Mouse (Mus musculus) gastrocnemius, postnatal 25 days (tissue): ENCODE measurements around the gene Cybc1. TPM values are rescaled to one million over a fixed set of nuclear protein-coding genes. Genes with fewer than 3 reads are reported as not detected.

Source experiments
- DNase-seq: peaks from one replicate; pipeline ENCODE4 v3.0.0; 2022
- long read RNA-seq, 2 experiments: library from polyadenylated mRNA; stranded (forward); transcript quantifications; one replicate each; pipeline ENCODE4 v2.0.0; 2021
- total RNA-seq, 2 experiments: library from RNA; stranded (reverse); gene quantifications; 1 replicate in 1 of 2; 2 replicates in 1 of 2; pipeline ENCODE4 v1.2.3; 2021

Cybc1 gene
- 1 to 10 TPM; 3.0 to 3.6 TPM for total RNA-seq
- long read RNA-seq, experiment 1 = 0 reads
- long read RNA-seq, experiment 2, partial matches to known transcripts = 0 of 3 reads
- long read RNA-seq, experiment 2, other reads (novel, unspliced or antisense) = 2 of 3 reads

DNA sequence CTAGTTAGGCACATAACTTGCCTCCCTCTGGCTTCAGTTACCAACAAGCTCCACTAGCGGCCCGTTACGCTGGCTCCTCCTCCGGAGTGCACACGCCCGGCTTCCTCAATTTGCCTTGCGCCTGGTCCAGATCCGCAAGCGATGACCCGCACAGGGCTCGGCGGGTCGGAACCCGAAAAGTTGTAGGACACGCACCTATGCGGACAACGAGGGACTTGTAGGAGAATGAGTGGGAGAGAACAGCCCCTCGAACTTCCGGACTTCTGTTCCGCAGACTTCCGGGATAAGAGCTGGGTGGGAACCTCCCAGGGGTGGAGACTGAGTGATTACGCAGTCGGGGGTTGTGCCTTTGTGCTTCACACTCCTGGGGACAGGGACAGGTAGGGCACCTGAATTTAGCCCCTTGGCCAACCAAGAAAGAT lies at the start of gene Cybc1:
Cybc1 (minus strand) TSS at position 305 of the 422 bp plus-strand sequence.
- peak; percentile 66 for DNase-seq

DNA sequence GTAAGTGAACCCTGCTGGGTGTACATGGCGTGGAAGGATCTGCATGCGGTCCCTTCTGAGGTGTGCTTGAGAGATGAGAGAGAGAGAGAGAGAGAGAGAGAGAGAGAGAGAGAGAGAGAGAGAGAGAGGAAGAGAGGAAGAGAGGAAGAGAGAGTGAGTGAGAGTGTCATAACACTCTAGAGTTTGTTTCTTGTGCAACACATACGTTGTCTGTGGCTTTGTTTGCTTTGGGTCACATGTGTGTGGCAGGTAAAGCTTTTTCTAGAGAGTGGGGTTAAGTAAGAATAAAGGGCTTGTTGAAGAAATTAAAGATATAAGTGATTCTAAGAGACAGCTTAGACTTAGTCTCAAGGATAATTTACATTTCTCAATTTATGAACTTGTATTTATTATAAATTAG lies 48.9 kb upstream of the Cybc1 start:
- no peak for DNase-seq

DNA sequence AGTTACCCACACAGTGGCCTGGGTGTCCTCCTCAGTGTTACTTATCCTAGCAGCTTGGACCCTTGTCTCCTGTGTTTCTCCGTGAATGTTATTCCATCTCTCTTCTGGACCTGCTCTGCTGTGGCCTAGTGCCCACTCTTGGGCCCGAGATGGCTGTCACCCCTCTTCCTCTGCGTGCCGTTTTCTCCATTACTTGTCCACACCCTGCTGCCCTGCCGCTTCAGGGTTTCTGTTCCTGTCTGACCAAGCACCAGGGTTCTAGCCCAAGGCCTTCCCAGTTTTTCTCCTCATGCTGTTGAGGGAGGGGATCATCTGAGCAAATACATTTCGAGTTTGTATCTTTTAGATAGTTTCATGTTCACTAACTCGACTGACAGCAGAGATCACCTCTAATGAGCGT lies 48.4 kb upstream of the Cybc1 start:
- DNase-seq = no peak

- no peak for DNase-seq
Measured at GRCm38 (mm10) chr11:121261074-121261473, 32.0 kb upstream of the Cybc1 start.

GRCm38 (mm10) chr11:121260211-121260906 lies 31.2 kb upstream of the Cybc1 start:
- DNase-seq = peak; percentile 38

DNA sequence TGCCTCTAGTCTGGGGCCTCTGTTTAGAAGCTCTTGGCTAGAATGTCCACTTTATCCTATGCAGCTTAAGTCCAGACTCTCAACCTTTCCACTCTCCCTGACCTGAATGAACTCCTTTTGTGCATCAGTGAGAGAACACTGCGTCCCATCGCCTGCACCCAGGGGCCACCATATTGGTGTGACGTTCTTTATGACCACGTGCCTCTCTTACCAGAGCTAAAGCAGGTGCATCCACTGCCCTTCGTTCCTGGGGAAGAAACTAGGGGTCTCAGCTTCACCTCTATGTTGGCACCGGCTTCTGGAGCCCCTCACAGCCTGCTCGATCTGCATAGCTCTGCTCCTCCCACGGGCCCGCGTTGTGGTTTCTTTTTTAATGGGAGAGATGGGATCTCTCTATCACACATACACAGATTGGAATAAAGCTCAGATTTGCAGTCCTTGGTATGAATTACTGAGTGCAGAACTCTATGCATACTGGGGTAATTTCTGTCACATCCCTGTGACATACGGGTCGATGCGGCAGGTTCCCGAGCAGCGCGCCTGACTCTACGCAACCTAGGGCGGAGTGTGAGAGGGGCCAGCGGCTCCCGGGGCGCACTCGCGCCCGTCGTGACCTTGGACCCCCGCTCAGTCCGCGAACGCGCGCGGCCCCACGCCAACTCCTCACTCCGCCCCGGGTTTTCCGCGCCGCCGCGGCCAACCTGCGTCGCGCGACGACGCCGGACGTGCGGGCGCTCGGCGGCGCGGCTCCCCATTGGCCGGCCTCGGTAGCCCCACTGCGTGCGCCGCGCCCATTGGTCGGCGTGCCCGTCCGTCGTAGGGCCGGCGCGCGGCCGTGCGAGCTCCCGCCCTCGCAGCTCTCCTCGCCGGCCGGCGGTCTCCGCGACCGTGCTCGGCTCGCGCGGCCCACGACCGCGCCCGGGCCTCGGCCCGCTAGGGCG lies 30.3 kb upstream of the Cybc1 start, which contains the start of gene Foxk2:
Foxk2 (plus strand) TSS at position 831 of the 941 bp plus-strand sequence.
- peak; percentile 95 for DNase-seq

- DNase-seq = no peak
Measured at GRCm38 (mm10) chr11:121250196-121250595, 21.1 kb upstream of the Cybc1 start.

- DNase-seq = no peak
Measured at GRCm38 (mm10) chr11:121239669-121240068, 10.5 kb upstream of the Cybc1 start.

- peak; percentile 35 for DNase-seq
Measured at GRCm38 (mm10) chr11:121237345-121238128, 8.4 kb upstream of the Cybc1 start.

- peak; percentile 100 for DNase-seq
Measured at GRCm38 (mm10) chr11:121236564-121237344, 7.6 kb upstream of the Cybc1 start, which contains the start of gene Narf. Gene Narf (plus strand): TSS chr11:121237253.

GRCm38 (mm10) chr11:121235475-121236238 lies 6.5 kb upstream of the Cybc1 start:
- no peak for DNase-seq

DNA sequence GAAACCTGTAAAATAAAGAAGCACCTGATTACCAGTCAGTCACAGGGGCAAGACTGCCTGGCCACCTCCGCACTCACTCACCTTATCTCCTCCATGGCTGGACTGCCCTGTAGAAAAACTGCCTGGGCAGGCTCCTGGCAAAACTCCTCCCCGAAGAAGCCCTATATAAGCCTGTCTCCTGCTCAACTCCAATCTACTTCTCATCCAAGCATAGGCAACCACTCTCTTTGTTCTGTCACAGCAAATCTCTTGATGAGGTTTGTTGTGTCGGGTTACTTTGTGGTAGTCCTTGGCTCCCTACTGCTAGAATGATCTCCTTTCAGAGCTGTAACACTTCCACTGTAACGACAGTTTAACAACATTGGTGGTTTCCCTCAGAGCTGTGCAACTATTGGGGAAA lies 3.6 kb upstream of the Cybc1 start:
- no peak for DNase-seq

- peak; percentile 41 for DNase-seq
Measured at GRCm38 (mm10) chr11:121231628-121232291, 2.6 kb upstream of the Cybc1 start.

DNA sequence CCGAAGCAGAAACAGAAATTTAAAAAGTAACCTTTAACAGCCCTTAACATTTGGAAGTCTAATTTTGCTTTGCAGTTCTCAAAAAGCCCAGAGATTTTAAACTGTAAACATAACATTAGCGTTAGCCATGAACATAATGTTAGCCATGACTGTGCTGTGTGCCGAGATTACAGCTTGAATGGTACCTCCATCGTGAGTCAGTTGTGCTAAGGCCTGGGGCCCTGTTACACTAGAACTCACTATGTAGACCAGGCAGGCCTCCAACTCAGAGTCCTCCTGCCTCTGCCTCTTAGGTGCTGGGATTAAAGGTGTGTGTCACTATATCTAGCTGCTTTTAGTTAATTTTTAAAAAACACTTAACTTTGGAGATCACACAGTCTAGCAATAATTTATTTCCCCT lies 2.1 kb upstream of the Cybc1 start:
- DNase-seq = no peak

DNA sequence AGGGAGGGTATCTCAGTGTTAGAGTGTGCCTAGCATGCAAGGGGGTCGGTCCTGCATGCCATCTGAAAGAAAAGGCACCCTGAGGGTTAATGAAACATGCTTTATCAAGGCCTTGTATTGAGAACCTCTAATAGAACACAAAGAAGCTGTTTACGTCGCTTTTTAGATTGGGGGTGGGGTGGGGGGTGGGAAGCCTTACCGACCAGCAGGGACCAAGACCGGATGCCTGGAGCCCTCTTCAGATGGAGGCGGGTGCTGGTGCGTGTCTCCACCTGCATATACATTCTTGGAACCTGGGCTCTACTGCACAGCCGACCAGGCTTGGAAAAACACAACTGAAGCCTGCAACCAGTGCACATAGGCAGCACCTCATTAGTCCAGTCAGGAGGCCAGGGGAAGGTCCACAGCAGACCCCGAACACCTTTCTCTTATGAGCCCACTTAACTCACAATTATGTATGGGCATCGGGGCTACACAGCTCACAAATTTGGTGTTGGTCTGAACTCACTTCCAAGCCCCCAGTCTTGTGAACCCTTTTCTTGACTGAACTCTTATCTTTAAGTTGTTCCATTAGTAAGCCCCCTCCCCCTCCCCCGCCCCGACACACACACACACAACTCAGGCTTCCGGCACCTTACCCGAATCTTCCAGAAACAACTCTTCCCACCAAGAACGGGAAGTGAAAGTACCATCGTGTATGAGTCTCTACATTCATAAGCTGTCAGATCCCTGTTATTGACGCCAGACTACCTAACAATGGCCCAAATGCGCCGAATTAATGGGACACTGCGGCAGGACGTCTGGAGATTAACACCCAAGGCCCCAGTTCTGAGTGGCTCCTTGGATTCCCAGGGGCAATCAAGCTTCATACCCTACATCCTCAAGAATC lies 749 bp downstream of the Cybc1 start:
- no peak for DNase-seq

DNA sequence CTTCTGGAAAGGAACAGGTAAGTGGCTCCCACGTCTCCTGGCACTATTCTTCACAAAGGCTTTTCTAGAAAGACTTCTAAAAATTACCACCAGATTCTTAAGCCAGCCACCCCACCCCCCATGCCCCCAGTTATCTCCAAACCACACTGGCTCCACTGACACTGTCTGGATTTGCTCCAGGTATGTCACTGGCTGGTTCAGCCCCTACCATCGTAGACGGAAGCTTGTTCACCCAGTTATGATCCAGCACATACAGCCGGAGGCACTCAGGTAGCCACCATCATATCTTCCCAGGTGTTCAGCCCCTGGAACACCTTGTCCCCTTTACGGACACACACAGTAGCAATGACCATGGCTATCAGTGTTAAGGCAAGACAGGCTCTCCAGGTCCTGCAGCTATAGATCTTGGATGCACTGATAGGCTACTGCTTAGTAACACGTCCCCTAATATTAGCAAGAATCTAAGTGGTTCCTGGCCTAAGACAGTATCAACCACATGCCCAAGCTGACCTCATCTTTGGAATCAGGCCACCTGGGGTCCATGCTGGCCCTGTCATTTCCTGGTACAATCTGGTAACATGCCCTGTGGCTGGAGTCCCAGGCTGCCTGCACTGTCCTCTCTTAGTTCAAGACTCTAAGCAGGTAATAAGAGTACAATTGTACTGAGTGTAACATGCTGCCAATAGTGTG lies 7.7 kb downstream of the Cybc1 start:
- no peak for DNase-seq

GRCm38 (mm10) chr11:121220771-121221170 lies 8.4 kb downstream of the Cybc1 start:
- DNase-seq = no peak

DNA sequence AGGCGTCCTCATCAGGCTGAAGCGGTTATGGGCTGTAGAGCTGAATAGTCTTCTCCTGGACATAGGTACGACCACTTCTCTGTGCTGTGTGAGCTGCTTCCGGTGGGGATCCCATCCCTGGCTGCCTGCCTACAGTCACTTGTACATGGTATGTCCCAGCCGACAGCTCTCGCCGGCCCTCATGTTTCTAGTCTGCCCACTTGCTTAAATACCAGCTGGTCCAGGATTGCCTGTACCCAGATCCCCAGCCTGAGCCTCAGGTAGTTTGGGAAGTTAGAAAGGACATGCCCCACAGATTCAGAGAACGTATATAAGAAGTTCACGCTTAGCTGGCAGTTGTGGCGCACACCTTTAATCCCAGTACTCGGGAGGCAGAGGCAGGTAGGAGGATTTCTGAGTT lies 9.3 kb downstream of the Cybc1 start:
- no peak for DNase-seq
